Mouse (Mus musculus) liver, postnatal 0 days (tissue): Measurements from ENCODE around the gene Pde4d.

Experiments
- CTCF ChIP-seq: sonication (generic); IDR thresholded peaks from 2 replicates; pipeline ENCODE4 v1.5.1; 2016; ENCODE audit warnings: antibody characterized with exemption, low read depth
- EP300 ChIP-seq: IDR thresholded peaks from 2 replicates; pipeline ENCODE4 v1.6.1; 2016; ENCODE audit warnings: antibody characterized with exemption, low read depth, mild to moderate bottlenecking

DNA sequence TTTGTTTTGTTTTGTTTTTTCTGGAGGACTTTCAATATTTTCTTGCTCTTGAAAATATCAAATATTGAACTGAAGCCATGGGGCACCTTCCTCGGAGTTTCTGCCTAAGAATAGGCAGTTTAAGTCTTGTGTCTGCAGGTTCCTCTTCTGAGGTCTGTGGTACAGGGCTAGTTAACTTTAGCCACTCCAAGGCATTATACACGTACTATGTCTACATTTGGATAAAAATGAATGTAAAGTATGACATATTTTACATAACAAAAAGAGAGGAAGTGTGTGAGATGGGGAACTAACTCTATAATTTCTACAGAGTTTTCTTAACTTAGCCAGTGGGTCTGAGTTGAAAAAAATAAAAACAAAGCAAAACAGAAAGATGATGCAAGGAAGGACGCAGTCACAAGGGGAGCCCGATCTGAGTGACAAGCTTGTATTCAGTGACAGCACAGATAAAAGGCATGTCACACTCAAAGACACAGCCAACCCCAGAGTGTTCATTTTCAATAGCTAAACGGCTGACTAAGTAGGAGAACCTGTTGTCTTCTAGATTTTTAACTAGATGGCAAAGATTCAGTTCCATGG, 812.0 kb downstream of the Pde4d start:
- TF ChIP-seq CTCF (no peak), EP300 (no peak)
